Mouse (Mus musculus) testis, postnatal 14 days (tissue): ENCODE measurements around the gene Naalad2.
"Not testable (repeated sequence)": the region's sequence is repeated elsewhere in the genome, so short reads cannot be mapped to it uniquely, and the experiment has no call there.

Source experiments
- DNase-seq: peaks from one replicate; pipeline ENCODE4 v3.0.0; 2021; ENCODE audit warnings: low spot score

Gene Naalad2

GRCm38 (mm10) chr9:18402895-18403294 lies at the start of gene Naalad2:
Naalad2 (minus strand) TSS chr9:18402995.
- not testable (repeated sequence) for DNase-seq

DNA sequence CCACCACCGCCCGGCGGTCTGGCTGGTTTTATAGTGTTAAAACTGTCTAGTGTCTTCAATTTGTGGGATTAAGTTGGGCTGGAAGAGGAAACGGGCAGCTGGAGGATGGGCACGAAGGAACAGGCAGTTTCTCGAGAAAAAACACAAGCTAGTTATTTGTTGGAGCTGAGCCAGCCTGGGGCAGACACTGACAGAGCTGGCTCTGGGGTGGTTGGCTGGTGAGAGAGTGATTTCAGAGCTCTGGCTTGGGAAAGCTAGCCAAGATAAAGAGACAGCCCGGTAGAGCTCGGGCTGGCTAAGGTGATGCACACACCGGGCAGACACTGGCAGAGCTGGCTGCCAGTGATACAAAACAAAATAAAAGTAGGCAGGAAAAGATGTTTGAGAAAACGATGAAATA lies 28.9 kb upstream of the Naalad2 start:
- peak; percentile 21 for DNase-seq

GRCm38 (mm10) chr9:18430354-18430753 lies 27.6 kb upstream of the Naalad2 start, which contains the start of gene Mbd3l2:
Mbd3l2 (plus strand) TSS chr9:18430654.
- DNase-seq: no peak

DNA sequence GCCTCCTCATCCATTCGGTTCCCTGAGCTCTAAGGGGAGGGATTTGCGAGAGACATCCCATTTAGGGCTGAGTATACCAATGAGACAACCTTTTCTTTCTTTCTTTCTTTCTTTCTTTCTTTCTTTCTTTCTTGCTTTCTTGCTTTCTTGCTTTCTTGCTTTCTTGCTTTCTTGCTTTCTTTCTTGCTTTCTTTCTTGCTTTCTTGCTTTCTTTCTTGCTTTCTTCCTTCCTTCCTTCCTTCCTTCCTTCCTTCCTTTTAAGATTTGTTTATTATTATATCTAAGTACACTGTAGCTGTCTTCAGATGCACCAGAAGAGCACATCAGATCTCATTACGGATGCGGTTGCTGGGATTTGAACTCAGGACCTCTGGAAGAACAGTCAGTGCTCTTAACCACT lies 9.6 kb upstream of the Naalad2 start:
- not testable (repeated sequence) for DNase-seq

DNA sequence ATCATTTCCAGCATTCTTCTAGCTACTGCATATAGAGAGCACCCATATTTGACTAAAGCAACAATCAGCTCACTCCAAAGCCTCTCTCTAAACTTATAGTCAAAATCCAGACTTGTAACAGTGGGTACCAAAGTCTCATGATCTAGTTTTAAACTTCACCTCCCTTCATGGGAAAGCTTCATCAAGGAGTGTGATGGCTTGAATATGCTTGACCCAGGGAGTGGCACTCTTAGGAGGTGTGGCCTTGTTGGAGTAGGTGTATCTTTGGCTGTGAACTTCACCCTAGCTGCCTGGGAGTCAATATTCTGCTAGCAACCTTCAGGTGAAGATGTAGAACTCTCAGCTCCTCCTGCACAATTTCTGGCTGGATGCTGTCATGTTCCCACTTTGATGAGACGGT lies 1.3 kb upstream of the Naalad2 start, which contains the start of gene Ubtfl1:
TSS of gene Ubtfl1 (plus strand) at position 301 of the 400 bp plus-strand sequence.
- DNase-seq: no peak

DNA sequence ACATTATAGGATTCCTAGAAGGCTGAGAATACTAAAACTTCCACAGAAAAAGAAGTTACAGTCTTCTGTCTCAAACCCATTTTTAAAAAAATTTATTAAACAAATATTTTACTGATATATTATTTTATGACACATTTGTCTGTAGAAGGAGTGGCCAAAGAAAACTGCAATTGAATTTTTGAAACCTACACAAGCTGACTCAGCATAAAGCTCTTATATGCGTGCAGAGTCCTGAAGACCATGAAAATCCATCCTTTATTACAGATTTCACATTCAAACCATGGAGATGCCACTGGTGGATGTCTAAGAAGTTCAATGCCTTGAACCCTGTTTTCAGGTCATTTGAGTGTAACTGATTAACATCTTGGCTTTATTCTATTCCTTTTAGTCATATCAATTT lies 3.2 kb downstream of the Naalad2 start:
- DNase-seq: no peak

- DNase-seq: peak; percentile 13
Observed at GRCm38 (mm10) chr9:18385782-18386181, 17.0 kb downstream of the Naalad2 start.

DNA sequence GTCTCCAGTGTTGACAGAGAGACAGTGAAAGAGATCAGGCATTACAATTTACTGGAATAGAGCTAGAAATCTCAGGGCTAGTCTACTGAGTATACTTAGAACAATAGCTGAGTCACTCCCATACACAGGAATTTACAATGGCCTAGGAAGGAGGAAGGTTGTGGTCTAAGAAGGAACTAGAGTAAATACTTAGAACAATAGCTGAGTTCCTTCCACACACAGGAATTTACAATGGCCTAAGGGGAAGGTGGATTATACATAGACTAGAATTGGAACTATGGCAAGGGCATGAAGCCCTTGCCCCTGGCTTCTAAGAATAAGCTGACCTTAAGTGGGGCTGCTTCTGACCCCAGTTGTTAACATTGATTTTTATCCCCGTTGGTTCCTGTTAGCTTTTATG lies 29.8 kb downstream of the Naalad2 start:
- DNase-seq: not testable (repeated sequence)

DNA sequence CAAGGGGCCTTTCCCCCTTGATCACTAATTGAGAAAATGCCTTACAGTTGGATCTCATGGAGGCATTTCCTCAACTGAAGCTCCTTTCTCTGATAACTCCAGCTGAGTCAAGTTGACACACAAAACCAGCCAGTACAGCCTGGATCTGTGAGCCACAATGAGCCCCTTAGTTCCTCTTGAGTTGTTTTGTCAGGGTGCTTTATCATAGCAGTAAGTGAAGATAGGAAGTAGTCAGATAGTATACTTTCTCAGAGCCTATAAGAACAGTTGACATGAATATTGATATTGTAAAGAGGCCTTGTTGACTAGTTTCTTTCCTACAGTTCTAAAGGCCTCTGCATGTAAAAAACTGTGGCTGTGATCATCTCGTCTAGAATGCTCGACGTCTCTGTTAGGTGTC lies 82.8 kb downstream of the Naalad2 start:
- DNase-seq: no peak

- DNase-seq: no peak
Observed at GRCm38 (mm10) chr9:18298301-18298700, 104.5 kb downstream of the Naalad2 start.

DNA sequence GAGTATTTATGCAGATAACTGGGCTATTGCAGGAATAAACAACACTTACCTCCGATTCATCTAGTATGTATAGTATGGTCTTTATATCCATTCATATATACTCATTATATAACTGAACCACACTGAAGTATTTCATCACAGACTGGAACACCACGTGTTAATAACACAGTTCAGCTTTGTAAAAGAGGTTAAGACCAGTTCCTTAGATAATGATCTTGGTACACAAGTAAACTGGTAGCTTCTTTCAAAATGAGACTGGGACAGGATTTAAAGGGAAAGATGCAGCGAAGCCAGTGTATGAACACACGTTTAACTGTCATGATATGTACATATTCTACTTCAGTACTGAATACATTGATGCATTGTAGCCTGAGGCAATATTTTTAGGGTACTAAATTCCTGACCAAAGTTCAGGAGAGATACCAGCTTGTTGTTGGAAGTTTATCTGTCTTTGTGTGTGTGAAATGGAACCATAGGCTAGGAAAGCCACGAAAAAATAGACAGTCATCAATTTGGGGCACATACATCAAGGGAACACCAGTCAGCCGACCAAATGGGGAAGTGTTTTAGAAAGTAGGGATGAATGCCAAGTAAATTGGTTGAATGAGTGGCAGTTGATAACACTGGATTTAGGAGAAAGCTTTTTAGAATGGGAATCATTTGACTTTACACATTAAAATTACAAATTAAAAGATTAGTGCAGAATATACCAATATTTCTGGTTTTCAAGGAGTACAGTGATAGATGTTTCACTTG lies 109.6 kb downstream of the Naalad2 start:
- DNase-seq: no peak

- no peak for DNase-seq
Observed at GRCm38 (mm10) chr9:18292443-18292922, 110.3 kb downstream of the Naalad2 start.

- DNase-seq: peak; percentile 93
Observed at GRCm38 (mm10) chr9:18291571-18292429, 111.0 kb downstream of the Naalad2 start, which contains the start of gene Chordc1. Chordc1 (plus strand) TSS chr9:18292125.

- DNase-seq: not testable (repeated sequence)
Observed at GRCm38 (mm10) chr9:18278693-18279092, 124.1 kb downstream of the Naalad2 start.

DNA sequence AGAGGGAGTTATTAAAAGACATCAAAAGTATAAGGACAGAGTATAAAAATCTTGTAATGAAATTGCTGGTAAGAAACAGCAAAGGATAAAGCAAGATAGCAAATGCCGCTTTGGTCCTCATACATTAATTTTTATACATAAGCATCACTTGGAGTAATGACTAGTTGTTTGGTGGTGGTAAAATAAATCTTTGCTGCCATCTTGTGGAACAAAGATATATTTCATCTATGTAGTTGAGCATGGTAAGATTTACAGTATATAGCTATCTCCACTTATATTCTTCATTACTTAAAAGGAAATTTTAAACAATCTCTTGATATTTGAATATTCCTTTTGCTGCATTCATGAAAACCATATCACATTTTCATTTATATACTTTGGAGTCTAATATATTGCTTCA lies 125.3 kb downstream of the Naalad2 start:
- no peak for DNase-seq

DNA sequence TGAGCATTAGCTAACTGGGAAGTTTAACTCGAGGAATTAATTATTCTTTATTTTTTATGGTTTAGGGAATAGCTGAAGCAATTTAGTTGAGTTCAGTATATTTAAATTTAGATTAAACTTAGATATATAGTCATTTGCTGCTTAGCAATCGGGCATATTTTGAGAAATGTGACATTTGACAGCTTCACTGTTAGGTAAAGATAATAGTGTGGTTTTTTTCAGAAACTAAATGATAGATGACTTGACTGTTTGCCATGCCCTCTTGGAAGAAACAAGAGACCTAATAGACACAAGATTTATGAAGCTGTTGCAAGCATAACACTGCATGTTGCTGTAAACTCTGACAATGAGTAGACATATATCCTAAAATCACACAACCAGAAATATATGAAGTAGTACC lies 126.0 kb downstream of the Naalad2 start:
- DNase-seq: no peak

- peak; percentile 19 for DNase-seq
Observed at GRCm38 (mm10) chr9:18275901-18276300, 126.9 kb downstream of the Naalad2 start.
